Mouse (Mus musculus) intestine, embryonic 16.5 days (tissue): ENCODE results near the gene Mfsd11. TPM values are rescaled to one million over a fixed set of nuclear protein-coding genes. Genes with fewer than 3 reads are reported as not detected.

ENCODE experiments used
- ATAC-seq: fragments of 200-750 bp; cut with Nextera tagmentation; 2 replicates; pipeline ENCODE4 v1.8.0; 2017; ENCODE audit warnings: moderate TSS enrichment, moderate library complexity
- H3K27ac ChIP-seq: fragments of 300-500 bp; sonication (generic); 2 replicates; pipeline ENCODE4 v1.5.1; 2014; ENCODE audit warnings: mild to moderate bottlenecking, low read length
- H3K27me3 ChIP-seq: fragments of 300-500 bp; sonication (generic); replicated peaks from 2 replicates; pipeline ENCODE4 v1.6.1; 2014; ENCODE audit warnings: low read length, control low read depth, mixed read lengths; ENCODE audit not compliant: control insufficient read depth, insufficient read depth
- H3K36me3 ChIP-seq: fragments of 300-500 bp; sonication (generic); 2 replicates; pipeline ENCODE4 v1.6.1; 2014; ENCODE audit warnings: low read length, control low read depth; ENCODE audit not compliant: control insufficient read depth, insufficient read depth
- H3K4me1 ChIP-seq: fragments of 300-500 bp; sonication (generic); 2 replicates; pipeline ENCODE4 v1.6.1; 2014; ENCODE audit warnings: low read length, control low read depth, mixed read lengths; ENCODE audit not compliant: control insufficient read depth, insufficient read depth
- H3K4me2 ChIP-seq: fragments of 300-500 bp; sonication (generic); 2 replicates; pipeline ENCODE4 v1.6.1; 2014; ENCODE audit warnings: low read depth, low read length, control low read depth
- H3K4me3 ChIP-seq: fragments of 300-500 bp; sonication (generic); 2 replicates; pipeline ENCODE4 v1.5.1; 2014; ENCODE audit warnings: mild to moderate bottlenecking, low read length
- H3K9ac ChIP-seq: fragments of 300-500 bp; sonication (generic); 2 replicates; pipeline ENCODE4 v1.6.1; 2014; ENCODE audit warnings: low read depth, low read length
- H3K9me3 ChIP-seq: fragments of 300-500 bp; sonication (generic); 2 replicates; pipeline ENCODE4 v1.6.1; 2016; ENCODE audit warnings: low read length, control low read depth; ENCODE audit not compliant: control insufficient read depth
- WGBS: fragments of 180-500 bp; shearing (Covaris S2); extraction: QIAGEN DNeasy Blood & Tissue Kit; methylation state at CpG from one replicate; pipeline ENCODE4 v1.1.7; 2014; 5-methylcytosine and 5-hydroxymethylcytosine counted together
- polyA plus RNA-seq: library from polyadenylated mRNA; unstranded; fragments of >200 nt; fragmentation: Nextera tagmentation; extraction: Ambion mirVana; gene quantifications from 2 replicates; pipeline ENCODE4 v1.2.1, GENCODE M21; 2015

Gene Mfsd11
- polyA plus RNA-seq, 1 experiment from 2014 or later, result 47.3 TPM

DNA sequence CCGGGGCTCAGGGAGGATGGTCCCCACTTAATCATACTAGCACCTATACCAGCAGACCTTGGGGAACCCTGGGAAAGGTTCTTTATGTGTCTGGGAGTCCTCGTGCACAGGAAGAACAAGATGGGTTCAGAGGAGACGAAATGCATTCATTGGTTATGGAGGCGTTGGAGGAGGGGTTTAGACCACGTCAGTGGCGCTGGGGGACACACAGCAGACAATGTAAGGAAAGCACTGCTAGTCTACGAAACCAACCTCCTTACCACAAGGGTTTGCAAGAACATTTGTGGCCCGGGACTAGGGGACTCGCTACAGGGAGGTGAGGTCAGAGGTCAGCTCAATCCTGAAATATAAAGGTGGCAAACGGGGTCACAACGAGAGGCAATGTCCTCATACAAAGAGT is 41.7 kb upstream of the Mfsd11 start:
- no peak overlapping the region for H3K4me2 ChIP-seq
- peak overlapping the region; percentile 72; the same call in 1 of the 2 replicates for H3K27ac ChIP-seq
- H3K27me3 ChIP-seq, result no peaks in the 10 kb centered on the region
- no peak for ATAC-seq
- WGBS, result 76% methylated on average over 11 of the region's 11 CpGs
- H3K4me1 ChIP-seq, result peaks cover 47% of the 10 kb centered on the region
- no peaks in the 10 kb centered on the region; the same call in 1 of the 2 replicates for H3K36me3 ChIP-seq
- peak overlapping the region; percentile 53; the same call in 1 of the 2 replicates for H3K9ac ChIP-seq
- H3K9me3 ChIP-seq, result no peaks in the 10 kb centered on the region
- H3K4me3 ChIP-seq, result no peak overlapping the region

GRCm38 (mm10) chr11:116810983-116811901 is 41.0 kb upstream of the Mfsd11 start:
- Histone ChIP-seq H3K27ac (peak overlapping the region; percentile 72), H3K27me3 (no peaks in the 10 kb centered on the region), H3K4me3 (peak overlapping the region; percentile 36), H3K4me2 (peak overlapping the region; percentile 60), H3K9ac (peak overlapping the region; percentile 53), H3K9me3 (no peaks in the 10 kb centered on the region), H3K4me1 (peaks cover 47% of the 10 kb centered on the region), H3K36me3 (no peaks in the 10 kb centered on the region; the same call in 1 of the 2 replicates)
- peak; percentile 77 for ATAC-seq
- 15% methylated on average over 29 of the region's 32 CpGs for WGBS

DNA sequence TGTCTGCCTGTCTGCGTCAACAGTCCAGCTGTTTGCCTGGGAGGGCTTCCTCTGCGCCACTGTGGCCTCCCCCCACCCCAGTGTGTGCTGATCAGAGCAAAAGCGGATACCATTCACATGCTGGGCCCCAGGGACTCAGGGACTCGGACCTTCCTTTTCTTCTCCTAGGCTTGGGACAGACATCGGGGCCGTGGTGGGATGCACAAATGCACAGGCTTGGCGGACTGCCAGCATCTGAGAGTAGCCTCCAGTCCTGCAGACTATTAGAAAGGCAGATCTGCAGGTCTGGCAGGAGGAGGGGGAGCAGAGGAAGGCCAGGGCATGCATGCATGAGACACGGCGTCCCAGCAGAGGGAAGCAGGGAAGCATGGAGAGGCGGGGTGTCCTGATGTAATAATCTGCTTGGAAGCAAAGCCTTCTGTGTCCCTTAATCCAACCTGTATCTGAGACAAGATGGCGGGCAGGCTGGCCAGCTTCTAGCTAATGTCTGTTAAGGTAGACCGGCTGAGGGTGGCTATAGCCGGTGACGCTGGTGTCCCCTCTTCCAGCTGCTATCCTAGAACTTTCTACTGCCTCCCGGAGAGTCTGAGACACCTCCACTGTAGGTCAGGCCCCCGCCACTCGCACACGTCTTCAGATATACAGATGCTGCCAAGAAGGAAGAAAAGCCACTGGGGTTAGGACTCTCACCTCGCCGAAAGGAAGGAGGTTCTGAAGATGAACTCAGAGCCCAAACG is 39.3 kb upstream of the Mfsd11 start:
- H3K27ac ChIP-seq, result peak overlapping the region; percentile 80
- no peak overlapping the region for H3K4me2 ChIP-seq
- WGBS, result 54% methylated on average over 21 of the region's 21 CpGs
- H3K9me3 ChIP-seq, result no peaks in the 10 kb centered on the region
- H3K4me1 ChIP-seq, result peaks cover 55% of the 10 kb centered on the region
- H3K9ac ChIP-seq, result peak overlapping the region; percentile 54
- peak; percentile 4; the same call in 1 of the 2 replicates for ATAC-seq
- no peaks in the 10 kb centered on the region for H3K27me3 ChIP-seq
- no peak overlapping the region for H3K4me3 ChIP-seq
- no peaks in the 10 kb centered on the region; the same call in 1 of the 2 replicates for H3K36me3 ChIP-seq

GRCm38 (mm10) chr11:116813610-116814009 is 38.6 kb upstream of the Mfsd11 start:
- H3K4me1 ChIP-seq, result peaks cover 59% of the 10 kb centered on the region
- WGBS, result 77% methylated on average over 13 of the region's 13 CpGs

DNA sequence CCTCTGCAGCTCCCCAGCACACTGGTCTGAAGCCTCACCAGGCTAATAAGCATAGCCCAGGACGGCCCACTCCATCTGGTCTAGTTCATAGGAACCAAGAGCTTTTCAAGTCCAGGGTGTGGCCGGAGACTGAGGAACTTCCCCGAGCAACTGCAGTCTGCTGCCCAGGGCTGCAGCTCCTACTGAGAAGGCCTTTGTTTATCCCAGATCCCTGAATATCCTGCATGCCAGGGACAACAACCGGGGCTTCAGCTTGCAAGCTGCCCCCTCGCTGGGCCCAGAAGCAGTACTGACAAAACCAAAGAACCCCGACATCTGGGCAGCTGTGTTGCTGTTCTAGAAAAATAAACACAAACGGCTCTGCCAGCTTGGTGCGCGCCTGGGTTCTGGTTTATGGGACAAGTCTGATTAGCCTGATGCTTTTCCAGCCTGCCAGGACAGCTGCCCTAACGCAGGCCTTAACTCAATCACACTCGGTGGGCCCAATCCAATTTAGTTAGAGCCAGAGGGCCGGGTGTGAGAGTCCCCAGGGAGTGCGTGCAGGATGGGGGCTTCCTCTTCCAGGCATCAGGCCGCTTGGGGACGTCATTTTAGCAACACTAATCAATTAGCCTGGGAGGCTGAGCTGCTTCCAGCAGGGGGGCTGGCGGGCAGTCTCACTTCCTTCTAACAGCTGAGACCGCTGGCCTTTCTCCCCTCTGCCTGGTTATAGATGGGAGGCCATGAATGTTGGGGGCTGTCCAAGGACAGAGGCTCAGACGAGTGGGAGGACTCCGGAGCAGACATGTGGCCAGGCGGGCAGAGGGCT is 38.0 kb upstream of the Mfsd11 start:
- Histone ChIP-seq H3K27me3 (no peaks in the 10 kb centered on the region), H3K36me3 (no peaks in the 10 kb centered on the region; the same call in 1 of the 2 replicates), H3K4me3 (no peak overlapping the region), H3K9ac (peak overlapping the region; percentile 50), H3K4me2 (no peak overlapping the region), H3K4me1 (peaks cover 65% of the 10 kb centered on the region), H3K27ac (peak overlapping the region; percentile 90), H3K9me3 (no peaks in the 10 kb centered on the region)
- WGBS, result 25% methylated on average over 20 of the region's 20 CpGs
- ATAC-seq, result peak; percentile 12; the same call in 1 of the 2 replicates

More at GRCm38 (mm10) chr11:116813610-116814009, 38.6 kb upstream of the Mfsd11 start:
- Histone ChIP-seq H3K27me3 (no peaks in the 10 kb centered on the region), H3K4me2 (no peak overlapping the region), H3K27ac (peak overlapping the region; percentile 90), H3K36me3 (no peaks in the 10 kb centered on the region; the same call in 1 of the 2 replicates), H3K9me3 (no peaks in the 10 kb centered on the region), H3K9ac (peak overlapping the region; percentile 50; the same call in 1 of the 2 replicates), H3K4me3 (no peak overlapping the region)
- no peak for ATAC-seq

GRCm38 (mm10) chr11:116814884-116815415 is 37.3 kb upstream of the Mfsd11 start:
- Histone ChIP-seq H3K4me3 (no peak overlapping the region), H3K4me2 (no peak overlapping the region), H3K9me3 (no peaks in the 10 kb centered on the region), H3K36me3 (no peaks in the 10 kb centered on the region; the same call in 1 of the 2 replicates), H3K27me3 (no peaks in the 10 kb centered on the region), H3K4me1 (peaks cover 71% of the 10 kb centered on the region), H3K27ac (peak overlapping the region; percentile 90), H3K9ac (peak overlapping the region; percentile 50)
- WGBS, result 32% methylated on average over 7 of the region's 7 CpGs
- ATAC-seq, result no peak

- Histone ChIP-seq H3K9ac (no peak overlapping the region), H3K27ac (no peak overlapping the region), H3K4me1 (peaks cover 75% of the 10 kb centered on the region), H3K9me3 (no peaks in the 10 kb centered on the region), H3K36me3 (no peaks in the 10 kb centered on the region), H3K27me3 (no peaks in the 10 kb centered on the region), H3K4me3 (no peak overlapping the region), H3K4me2 (no peak overlapping the region)
- ATAC-seq, result no peak
- WGBS, result 73% methylated on average over 5 of the region's 5 CpGs
Measured at GRCm38 (mm10) chr11:116816769-116817168, 35.5 kb upstream of the Mfsd11 start.

GRCm38 (mm10) chr11:116817567-116817966 is 34.7 kb upstream of the Mfsd11 start:
- 94% methylated on average over 5 of the region's 5 CpGs for WGBS
- H3K9ac ChIP-seq, result no peak overlapping the region
- H3K9me3 ChIP-seq, result no peaks in the 10 kb centered on the region
- H3K4me3 ChIP-seq, result no peak overlapping the region
- no peak overlapping the region for H3K4me2 ChIP-seq
- no peak overlapping the region for H3K27ac ChIP-seq
- no peak for ATAC-seq
- peaks cover 79% of the 10 kb centered on the region for H3K4me1 ChIP-seq
- no peaks in the 10 kb centered on the region for H3K36me3 ChIP-seq
- no peaks in the 10 kb centered on the region for H3K27me3 ChIP-seq
